Mouse (Mus musculus): ENCODE data around the gene Man2a2.

DNA sequence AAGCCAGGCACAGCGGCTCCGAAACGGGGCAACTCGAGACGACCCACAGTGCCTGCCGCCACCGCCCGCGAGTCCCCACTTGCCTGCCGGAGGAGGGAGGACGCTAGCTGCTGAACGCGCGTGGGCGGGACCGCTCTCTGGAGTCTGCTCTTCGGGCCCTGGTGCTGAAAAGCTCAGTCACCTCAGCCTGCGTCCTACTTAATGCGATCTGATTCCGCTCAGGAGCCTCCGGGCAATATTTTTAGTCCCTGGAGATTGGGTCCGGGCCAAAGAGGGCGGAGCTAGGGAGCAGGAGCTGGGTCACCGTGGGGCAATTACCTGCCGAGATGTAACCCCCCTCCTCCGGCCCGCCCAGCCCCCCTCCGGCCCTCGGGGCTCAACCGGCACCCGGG is 530 bp downstream of the Man2a2 start:
- peak; percentile 62 for TF ChIP-seq POLR2A (IDR thresholded peaks at IDR 0.05; ENCODE audit: low read depth, low read length)
- no peak for TF ChIP-seq CTCF (IDR thresholded peaks at IDR 0.05; ENCODE audit: borderline replicate concordance, insufficient read depth, low read length)

Data from embryonic fibroblast, embryonic 13.5 days (primary cell).